29 mouse cellular contexts compared by ENCODE assay signal in the genomic region with DNA sequence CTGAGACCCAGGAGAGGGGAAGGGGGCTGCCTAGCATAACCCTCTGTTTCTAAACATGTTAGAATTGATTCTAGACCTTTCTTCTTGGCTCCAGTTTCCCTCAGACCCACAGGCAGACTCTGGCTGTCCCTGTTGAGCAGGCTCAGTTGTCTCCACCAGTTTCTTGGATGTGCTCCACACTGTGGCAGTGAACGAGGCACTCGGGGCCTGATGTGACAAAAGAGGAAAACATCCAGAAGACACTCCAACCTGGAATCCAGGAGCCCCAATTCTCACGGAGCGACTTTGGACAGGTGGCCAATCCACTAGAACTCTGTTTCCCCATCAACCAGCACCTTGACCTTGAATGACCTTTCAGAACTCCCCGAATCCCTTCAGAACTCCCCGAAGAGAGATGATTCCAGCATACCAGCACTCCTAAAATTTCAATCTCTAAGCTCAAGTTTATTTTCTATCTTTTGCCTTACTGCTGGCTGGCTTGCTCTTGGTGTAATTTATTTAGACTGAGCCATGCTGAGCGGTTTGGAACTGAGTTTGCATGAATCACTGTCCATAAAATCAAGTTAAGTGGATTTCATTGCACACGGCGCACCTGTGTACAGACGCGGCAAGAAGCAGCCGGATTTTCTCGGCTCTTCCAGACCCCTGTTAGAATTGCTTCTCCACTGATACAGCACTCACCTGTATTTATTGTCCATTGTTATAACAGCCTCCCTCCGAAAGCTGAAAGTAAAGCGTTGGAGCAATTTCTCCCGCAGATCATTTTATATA. TPM values are rescaled to one million over a fixed set of nuclear protein-coding genes. Genes with fewer than 3 reads are reported as not detected.
A peak's percentile ranks its signal among the peaks of the same experiment; 100 is the strongest.
DNase-seq lines count a peak whose midpoint lies in the region; ATAC-seq and TF ChIP-seq lines count a peak whose summit lies in the region.
"Had no signal": no experiment of that assay in that cellular context is flagged by ENCODE, and none has a peak within 500 bp of the region (broad histone marks: within the 10 kb centered on the region; RNA-seq: fewer than 3 reads in every experiment).

No protein-coding gene starts in this region.

- H3K27me3 ChIP-seq in hindbrain, embryonic 13.5 days = no peaks in the 10 kb centered on the region
- H3K27me3 ChIP-seq in hindbrain, embryonic 10.5 days (ENCODE audit: insufficient read depth, poor library complexity, severe bottlenecking) = no peaks in the 10 kb centered on the region
- no peaks in the 10 kb centered on the region for H3K27me3 ChIP-seq in midbrain, embryonic 16.5 days (ENCODE audit: control insufficient read depth, insufficient read depth, low read depth, low read length)
- no peaks in the 10 kb centered on the region for H3K27me3 ChIP-seq in midbrain, embryonic 14.5 days (ENCODE audit: control insufficient read depth, insufficient read depth, low read length)
- no peaks in the 10 kb centered on the region for H3K27me3 ChIP-seq in hindbrain, postnatal 0 days (ENCODE audit: insufficient read depth, low read length)
- H3K27me3 ChIP-seq: limb, embryonic 15.5 days; liver, embryonic 15.5 days; neural tube, embryonic 12.5 days; stomach, embryonic 15.5 days had no signal

- H3K4me2 ChIP-seq in hindbrain, embryonic 13.5 days = no peak overlapping the region
- no peak overlapping the region for H3K4me2 ChIP-seq in midbrain, embryonic 16.5 days (ENCODE audit: low read length)
- H3K4me2 ChIP-seq in midbrain, embryonic 14.5 days (ENCODE audit: low read length) = no peak overlapping the region
- H3K4me2 ChIP-seq in hindbrain, postnatal 0 days (ENCODE audit: low read depth, low read length) = no peak overlapping the region
- H3K4me2 ChIP-seq: heart, embryonic 15.5 days; limb, embryonic 15.5 days; liver, embryonic 15.5 days; lung, embryonic 14.5 days; neural tube, embryonic 12.5 days; stomach, embryonic 15.5 days had no signal

- ATAC-seq in hindbrain, embryonic 13.5 days (ENCODE audit: low FRiP score) = 0 out of 2 replicates have a peak, but pooled peaks have one; percentile 39
- no peak for ATAC-seq in midbrain, embryonic 16.5 days
- ATAC-seq in midbrain, embryonic 14.5 days (ENCODE audit: low FRiP score, low TSS enrichment) = no peak
- ATAC-seq in hindbrain, postnatal 0 days = peak; percentile 48
- ATAC-seq: activated CD4-positive, CD25-positive, alpha-beta regulatory T cell, adult 4 months; forebrain, embryonic 16.5 days; intestine, postnatal 0 days had no signal

- H3K9me3 ChIP-seq in hindbrain, embryonic 13.5 days = no peaks in the 10 kb centered on the region
- no peaks in the 10 kb centered on the region for H3K9me3 ChIP-seq in hindbrain, embryonic 10.5 days
- H3K9me3 ChIP-seq in midbrain, embryonic 16.5 days (replicated peaks; ENCODE audit: control insufficient read depth, low read length, poor library complexity, severe bottlenecking) = no peaks in the 10 kb centered on the region
- H3K9me3 ChIP-seq in midbrain, embryonic 14.5 days (ENCODE audit: control insufficient read depth, low read length) = no peaks in the 10 kb centered on the region
- H3K9me3 ChIP-seq in hindbrain, postnatal 0 days (ENCODE audit: low read length) = no peaks in the 10 kb centered on the region
- H3K9me3 ChIP-seq: heart, embryonic 15.5 days; limb, embryonic 10.5 days; limb, embryonic 15.5 days; liver, embryonic 15.5 days; midbrain, embryonic 10.5 days; neural tube, embryonic 12.5 days; stomach, embryonic 15.5 days had no signal

- no peaks in the 10 kb centered on the region for H3K4me1 ChIP-seq in hindbrain, embryonic 13.5 days (replicated peaks)
- H3K4me1 ChIP-seq in hindbrain, embryonic 10.5 days (replicated peaks) = no peaks in the 10 kb centered on the region
- no peaks in the 10 kb centered on the region for H3K4me1 ChIP-seq in midbrain, embryonic 16.5 days (ENCODE audit: control insufficient read depth, insufficient read depth, low read length)
- H3K4me1 ChIP-seq in midbrain, embryonic 14.5 days (ENCODE audit: control insufficient read depth, insufficient read depth, low read length) = no peaks in the 10 kb centered on the region
- no peaks in the 10 kb centered on the region for H3K4me1 ChIP-seq in hindbrain, postnatal 0 days (ENCODE audit: insufficient read depth, low read length)
- H3K4me1 ChIP-seq: heart, embryonic 15.5 days; limb, embryonic 10.5 days; limb, embryonic 15.5 days; midbrain, embryonic 10.5 days; neural tube, embryonic 12.5 days; stomach, embryonic 15.5 days had no signal

- no peaks in the 10 kb centered on the region for H3K36me3 ChIP-seq in hindbrain, embryonic 13.5 days
- H3K36me3 ChIP-seq in hindbrain, embryonic 10.5 days = no peaks in the 10 kb centered on the region
- no peaks in the 10 kb centered on the region for H3K36me3 ChIP-seq in midbrain, embryonic 16.5 days (ENCODE audit: control insufficient read depth, insufficient read depth, low read length)
- H3K36me3 ChIP-seq in midbrain, embryonic 14.5 days (ENCODE audit: control insufficient read depth, insufficient read depth, low read length) = no peaks in the 10 kb centered on the region
- no peaks in the 10 kb centered on the region for H3K36me3 ChIP-seq in hindbrain, postnatal 0 days (ENCODE audit: insufficient read depth, low read length)
- H3K36me3 ChIP-seq: heart, embryonic 15.5 days; limb, embryonic 10.5 days; limb, embryonic 15.5 days; midbrain, embryonic 10.5 days; neural tube, embryonic 12.5 days; stomach, embryonic 15.5 days had no signal

- peak overlapping the region; percentile 14; the same call in 1 of the 2 replicates for H3K27ac ChIP-seq in hindbrain, embryonic 13.5 days
- no peak overlapping the region for H3K27ac ChIP-seq in hindbrain, embryonic 10.5 days
- H3K27ac ChIP-seq in midbrain, embryonic 16.5 days (ENCODE audit: low read length) = peak overlapping the region; percentile 34; the same call in 1 of the 2 replicates
- no peak overlapping the region for H3K27ac ChIP-seq in midbrain, embryonic 14.5 days (replicated peaks; ENCODE audit: low read depth, low read length)
- peak overlapping the region; percentile 6; the same call in 1 of the 2 replicates for H3K27ac ChIP-seq in hindbrain, postnatal 0 days
- H3K27ac ChIP-seq: heart, embryonic 15.5 days; limb, embryonic 10.5 days; limb, embryonic 15.5 days; liver, embryonic 15.5 days; midbrain, embryonic 10.5 days; neural tube, embryonic 12.5 days; stomach, embryonic 15.5 days had no signal

- no peak overlapping the region for H3K9ac ChIP-seq in hindbrain, embryonic 13.5 days
- no peak overlapping the region for H3K9ac ChIP-seq in midbrain, embryonic 16.5 days (ENCODE audit: low read depth, low read length)
- H3K9ac ChIP-seq in midbrain, embryonic 14.5 days (replicated peaks; ENCODE audit: low read length) = no peak overlapping the region
- H3K9ac ChIP-seq in hindbrain, postnatal 0 days (replicated peaks; ENCODE audit: low read length) = no peak overlapping the region
- H3K9ac ChIP-seq: heart, embryonic 15.5 days; limb, embryonic 15.5 days; liver, embryonic 15.5 days; lung, embryonic 14.5 days; neural tube, embryonic 12.5 days; stomach, embryonic 15.5 days had no signal

- TF ChIP-seq CTCF in hindbrain, postnatal 0 days (IDR thresholded peaks at IDR 0.05; ENCODE audit: low read depth) = no peak

- 85% methylated on average over 16 of the region's 16 CpGs for WGBS in hindbrain, embryonic 13.5 days
- 92% methylated on average over 16 of the region's 16 CpGs for WGBS in hindbrain, embryonic 10.5 days
- 84% methylated on average over 16 of the region's 16 CpGs for WGBS in midbrain, embryonic 16.5 days
- 88% methylated on average over 16 of the region's 16 CpGs for WGBS in midbrain, embryonic 14.5 days
- 67% methylated on average over 16 of the region's 16 CpGs for WGBS in hindbrain, postnatal 0 days

- no peak overlapping the region for H3K4me3 ChIP-seq in hindbrain, embryonic 13.5 days
- no peak overlapping the region for H3K4me3 ChIP-seq in hindbrain, embryonic 10.5 days
- no peak overlapping the region for H3K4me3 ChIP-seq in midbrain, embryonic 16.5 days (ENCODE audit: low read depth, low read length)
- H3K4me3 ChIP-seq in midbrain, embryonic 14.5 days (replicated peaks; ENCODE audit: low read depth, low read length) = no peak overlapping the region
- no peak overlapping the region for H3K4me3 ChIP-seq in hindbrain, postnatal 0 days (ENCODE audit: low read length)
- H3K4me3 ChIP-seq: erythroblast, embryonic 14.5 days; heart, embryonic 15.5 days; limb, embryonic 10.5 days; limb, embryonic 15.5 days; liver, embryonic 15.5 days; midbrain, embryonic 10.5 days; neural tube, embryonic 12.5 days; stomach, embryonic 15.5 days had no signal

- no peak for DNase-seq in hindbrain, embryonic 10.5 days (ENCODE audit: low spot score)
- DNase-seq in midbrain, embryonic 14.5 days = no peak
- peak; percentile 63 for DNase-seq in hindbrain, postnatal 0 days (ENCODE audit: low spot score)
- DNase-seq in right cerebral cortex, postnatal 4 days = no peak
- DNase-seq: adrenal gland, adult 2 months; adrenal gland, postnatal 36 days; B cell, adult 2 months; cerebellum, adult 9-10 months; gastrocnemius, postnatal 10 days; kidney, adult 9 months; kidney, postnatal 14 days; layer of hippocampus, adult 9-11 months; lung, postnatal 14 days; retina, postnatal 1 day; right cerebral cortex, postnatal 14 days had no signal

RNA-seq across cellular contexts. Expression of gene Lmo2, which starts 45.1 kb away (rescaled TPM):
- 34.1 and 42.3 TPM in 2 replicates for polyA plus RNA-seq in hindbrain, embryonic 13.5 days (2015; fragmentation: Nextera tagmentation; extraction: Ambion mirVana)
- 15.8 and 21.2 TPM in 2 replicates for polyA plus RNA-seq in hindbrain, embryonic 10.5 days (2016; fragmentation: Nextera tagmentation; extraction: Ambion mirVana)
- 25.5 and 29.0 TPM in 2 replicates for polyA plus RNA-seq in midbrain, embryonic 16.5 days (2015; fragmentation: Nextera tagmentation; extraction: Ambion mirVana)
- polyA plus RNA-seq in midbrain, embryonic 14.5 days (2014; fragmentation: Nextera tagmentation; extraction: Ambion mirVana) = 25.8 and 31.6 TPM in 2 replicates
- total RNA-seq in hindbrain, postnatal 0 days (2014; rRNA removed) = 25.7 and 28.0 TPM in 2 replicates
- polyA plus RNA-seq in hindbrain, postnatal 0 days (2015; fragmentation: Nextera tagmentation; extraction: Ambion mirVana) = 31.2 TPM in 2 replicates

Comparison
In these comparisons a context has a peak if more than half of its experiments do, and no peak if none do; other contexts are left out.
1. H3K27ac ChIP-seq: peak in hindbrain, embryonic 13.5 days (single experiment), midbrain, embryonic 16.5 days (single experiment) and hindbrain, postnatal 0 days (single experiment); none in hindbrain, embryonic 10.5 days (single experiment) and midbrain, embryonic 14.5 days (single experiment).
2. ATAC-seq: peak in hindbrain, embryonic 13.5 days (single experiment) and hindbrain, postnatal 0 days (single experiment); none in midbrain, embryonic 16.5 days (single experiment) and midbrain, embryonic 14.5 days (single experiment).